Mouse (Mus musculus): ENCODE results near the gene Gm38394.

DNA sequence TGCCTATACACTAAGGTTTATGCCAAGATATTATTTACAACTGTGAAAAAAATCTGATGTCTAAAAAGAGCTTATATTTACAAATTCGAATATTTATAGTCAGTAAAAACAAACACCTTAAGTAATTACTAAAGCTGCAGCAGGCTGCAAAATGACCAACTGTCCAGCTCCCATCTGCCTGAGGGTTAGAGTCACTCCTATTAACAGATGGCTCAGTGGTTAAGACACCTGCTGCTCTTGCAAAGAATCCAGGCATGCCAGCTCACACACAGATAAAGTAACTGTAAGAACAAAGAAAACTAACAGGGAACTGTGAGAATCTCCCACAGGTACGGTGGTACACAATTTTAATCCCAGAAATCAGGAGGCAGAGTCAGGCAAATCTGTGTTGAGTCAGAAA, 36.1 kb downstream of the Gm38394 start:
- TF ChIP-seq POLR2A (IDR thresholded peaks at IDR 0.05; ENCODE audit: low read depth, low read length) (no peak), CTCF (IDR thresholded peaks at IDR 0.05; ENCODE audit: extremely low read depth, insufficient read depth, insufficient read length, insufficient replicate concordance) (no peak)
